Mouse (Mus musculus) ES-E14 (cell line): ENCODE measurements at regions not wholly inside any gene's neighbourhood (a gene's known extent, or its start where the extent isn't known, plus 50 kb on each side); places are given as distances from the start of the nearest gene placed in this dataset.

Experiments used
- CHD2 ChIP-seq: IDR thresholded peaks from 2 replicates; pipeline ENCODE4 v1.6.1; 2014; ENCODE audit warnings: mild to moderate bottlenecking, low read depth, low read length, inconsistent platforms
- HCFC1 ChIP-seq: IDR thresholded peaks from 2 replicates; pipeline ENCODE4 v1.6.1; 2012; ENCODE audit warnings: low read length, inconsistent platforms, borderline replicate concordance; ENCODE audit not compliant: insufficient read depth
- ZC3H11A ChIP-seq: IDR thresholded peaks from 2 replicates; pipeline ENCODE4 v1.6.1; 2012; ENCODE audit warnings: low read depth, mild to moderate bottlenecking, inconsistent platforms, low read length, borderline replicate concordance

- TF ChIP-seq CHD2 (no peak), HCFC1 (no peak), ZC3H11A (no peak)
These were observed 141.8 kb downstream of the Tfap2b start for GRCm38 (mm10) chr1:19350495-19350894.
